Mouse (Mus musculus): Measurements from ENCODE around the gene Tmub2. TPM values are rescaled to one million over a fixed set of nuclear protein-coding genes. Genes with fewer than 3 reads are reported as not detected.

Gene Tmub2
- polyA plus RNA-seq, 1 experiment from 2014 or later = 44.3 TPM

DNA sequence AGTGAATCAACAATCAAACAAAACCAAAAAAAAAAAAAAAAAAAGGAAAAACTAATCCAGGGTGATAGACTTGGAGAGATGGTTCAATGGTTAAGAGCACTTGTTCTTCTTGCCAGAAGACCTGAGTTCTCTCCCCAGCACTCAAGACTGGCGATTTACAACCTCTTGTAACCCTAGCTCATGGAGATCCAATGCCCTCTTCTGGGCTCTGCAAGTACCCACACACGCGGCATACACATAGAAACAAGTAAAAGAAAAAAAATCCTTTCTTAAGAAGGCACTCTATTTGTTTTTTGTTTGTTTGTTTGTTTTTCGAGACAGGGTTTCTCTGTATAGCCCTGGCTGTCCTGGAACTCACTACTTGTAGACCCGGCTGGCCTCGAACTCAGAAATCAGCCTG is 809 bp upstream of the Tmub2 start:
- no peaks in the 10 kb centered on the region for H3K27me3 ChIP-seq (replicated peaks)
- 0 out of 2 replicates have a peak overlapping the region, but pooled peaks have one; percentile 79 for H3K4me3 ChIP-seq (replicated peaks)
- H3K36me3 ChIP-seq = peaks cover 16% of the 10 kb centered on the region
- H3K9me3 ChIP-seq = no peaks in the 10 kb centered on the region
- H3K9ac ChIP-seq = no peak overlapping the region; the same call in 1 of the 2 replicates
- H3K27ac ChIP-seq = peak overlapping the region; percentile 22; the same call in 1 of the 2 replicates
- 83% methylated on average over 6 of the region's 6 CpGs for WGBS
- ATAC-seq = peak; percentile 24; the same call in 1 of the 2 replicates
- H3K4me1 ChIP-seq (replicated peaks) = peaks cover 6% of the 10 kb centered on the region; the same call in 1 of the 2 replicates
- H3K4me2 ChIP-seq (replicated peaks) = peak overlapping the region; percentile 78

DNA sequence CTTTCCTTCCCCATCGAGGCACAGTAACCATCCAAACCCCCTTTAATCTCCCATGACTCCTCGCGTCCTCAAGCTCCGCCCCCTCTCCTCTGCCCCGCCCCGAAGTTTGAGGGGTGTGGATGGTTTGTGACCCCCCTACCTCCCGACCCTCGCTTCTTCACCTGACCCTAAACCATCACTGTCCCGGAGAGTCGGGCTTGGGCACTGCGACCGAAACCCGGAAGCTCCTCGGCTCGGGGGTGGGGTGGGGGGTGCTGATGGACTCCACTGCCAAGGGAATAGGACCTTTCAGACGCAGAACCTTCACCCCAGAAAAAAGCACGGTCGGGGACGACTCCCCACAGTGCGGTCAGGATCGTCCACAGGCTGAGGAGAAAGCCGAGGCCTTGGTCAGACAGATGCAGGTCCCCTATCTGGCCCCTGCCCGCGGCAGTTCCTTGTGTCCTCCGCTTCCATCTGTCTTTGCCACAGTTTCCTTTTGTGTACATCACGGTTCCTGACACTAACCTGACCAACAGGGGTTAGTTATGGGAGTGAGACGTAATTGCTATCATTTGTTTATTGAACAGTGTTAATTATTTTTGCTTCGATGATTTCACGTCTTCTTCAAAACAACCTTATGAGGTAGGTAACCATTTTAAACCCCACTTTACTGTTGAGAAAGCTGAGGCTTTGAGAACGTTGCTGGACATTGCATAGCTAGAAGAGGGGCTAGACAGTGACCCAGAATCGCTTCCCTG is 534 bp downstream of the Tmub2 start:
- peak; percentile 76 for ATAC-seq
- no peaks in the 10 kb centered on the region for H3K9me3 ChIP-seq
- peak overlapping the region; percentile 83 for H3K9ac ChIP-seq
- peak overlapping the region; percentile 78 for H3K4me2 ChIP-seq (replicated peaks)
- H3K4me1 ChIP-seq (replicated peaks) = peaks cover 6% of the 10 kb centered on the region; the same call in 1 of the 2 replicates
- H3K36me3 ChIP-seq = peaks cover 20% of the 10 kb centered on the region
- peak overlapping the region; percentile 75 for H3K27ac ChIP-seq
- H3K27me3 ChIP-seq (replicated peaks) = no peaks in the 10 kb centered on the region
- 2% methylated on average over 31 of the region's 31 CpGs for WGBS
- H3K4me3 ChIP-seq (replicated peaks) = peak overlapping the region; percentile 79

DNA sequence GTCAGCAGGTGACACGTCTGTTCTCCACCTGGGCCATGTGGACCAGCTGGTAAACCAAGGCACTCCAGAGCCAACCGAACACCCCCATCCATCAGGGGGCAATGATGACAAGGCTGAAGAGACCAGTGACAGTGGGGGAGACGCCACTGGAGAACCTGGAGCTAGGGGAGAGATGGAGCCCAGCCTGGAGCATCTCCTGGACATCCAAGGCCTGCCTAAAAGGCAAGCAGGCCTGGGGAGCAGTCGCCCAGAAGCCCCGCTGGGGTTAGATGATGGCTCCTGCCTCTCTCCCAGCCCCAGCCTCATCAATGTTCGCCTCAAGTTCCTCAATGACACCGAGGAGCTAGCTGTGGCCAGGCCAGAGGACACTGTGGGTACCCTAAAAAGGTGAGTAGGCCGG is 2.8 kb downstream of the Tmub2 start:
- Histone ChIP-seq H3K9ac (no peak overlapping the region), H3K4me1 (replicated peaks) (peaks cover 6% of the 10 kb centered on the region; the same call in 1 of the 2 replicates), H3K27ac (no peak overlapping the region), H3K36me3 (peaks cover 35% of the 10 kb centered on the region), H3K4me2 (replicated peaks) (no peak overlapping the region), H3K9me3 (no peaks in the 10 kb centered on the region), H3K4me3 (replicated peaks) (no peak overlapping the region), H3K27me3 (replicated peaks) (no peaks in the 10 kb centered on the region)
- WGBS = 91% methylated on average over 8 of the region's 8 CpGs
- ATAC-seq = no peak

DNA sequence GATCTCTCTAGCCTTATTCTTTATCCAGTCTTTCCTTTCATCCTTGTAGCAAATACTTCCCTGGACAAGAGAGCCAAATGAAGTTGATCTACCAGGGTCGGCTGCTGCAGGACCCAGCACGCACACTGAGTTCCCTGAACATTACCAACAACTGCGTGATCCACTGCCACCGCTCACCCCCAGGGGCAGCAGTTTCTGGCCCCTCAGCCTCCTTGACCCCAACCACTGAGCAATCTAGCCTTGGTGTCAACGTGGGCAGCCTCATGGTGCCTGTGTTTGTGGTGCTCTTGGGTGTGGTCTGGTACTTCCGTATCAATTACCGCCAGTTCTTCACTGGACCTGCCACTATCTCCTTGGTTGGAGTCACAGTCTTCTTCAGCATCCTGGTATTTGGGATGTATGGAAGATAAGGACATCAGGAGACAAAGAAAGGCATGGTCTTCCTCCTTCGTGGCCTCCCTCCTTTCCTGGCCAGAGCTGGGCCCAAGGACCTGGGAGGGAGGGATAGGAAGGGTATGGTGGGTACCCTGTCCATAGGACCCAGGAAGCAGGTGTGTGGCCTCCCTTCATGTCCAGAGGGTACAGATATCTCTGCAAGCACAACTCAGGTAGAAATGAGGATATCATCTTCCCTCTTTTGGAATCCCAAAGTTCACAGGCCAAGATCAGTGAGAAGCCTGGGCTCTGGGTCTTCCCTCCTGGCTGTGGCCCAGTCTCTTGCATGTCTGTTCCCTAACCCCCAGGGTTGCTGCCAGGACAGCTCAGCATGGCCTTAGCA is 3.5 kb downstream of the Tmub2 start:
- Histone ChIP-seq H3K9me3 (no peaks in the 10 kb centered on the region), H3K9ac (no peak overlapping the region), H3K27me3 (replicated peaks) (no peaks in the 10 kb centered on the region), H3K4me1 (replicated peaks) (peaks cover 6% of the 10 kb centered on the region; the same call in 1 of the 2 replicates), H3K4me2 (replicated peaks) (no peak overlapping the region), H3K27ac (no peak overlapping the region), H3K36me3 (peaks cover 38% of the 10 kb centered on the region), H3K4me3 (replicated peaks) (no peak overlapping the region)
- WGBS = 87% methylated on average over 8 of the region's 8 CpGs
- no peak for ATAC-seq

DNA sequence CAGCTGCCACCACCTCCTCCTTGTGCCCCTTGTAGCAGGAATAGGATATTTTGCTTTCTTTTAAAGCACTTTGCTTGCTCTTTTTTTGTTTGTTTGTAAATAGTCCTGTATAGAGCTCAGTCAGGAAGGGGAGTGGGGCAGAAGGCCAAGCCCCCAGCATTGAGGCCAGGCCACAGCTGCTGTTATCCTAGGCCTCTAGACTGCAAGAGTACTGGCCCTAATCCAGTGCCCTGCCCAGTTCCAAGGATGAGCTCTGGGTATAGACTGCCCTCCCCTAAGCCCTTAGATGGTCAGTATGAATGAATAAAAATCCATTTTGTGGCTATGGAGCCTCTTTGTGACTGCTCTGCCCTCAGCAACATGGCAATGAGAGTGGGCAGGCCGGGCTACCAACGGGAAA is 4.2 kb downstream of the Tmub2 start:
- ATAC-seq = no peak
- H3K27ac ChIP-seq = no peak overlapping the region
- H3K36me3 ChIP-seq = peaks cover 38% of the 10 kb centered on the region

DNA sequence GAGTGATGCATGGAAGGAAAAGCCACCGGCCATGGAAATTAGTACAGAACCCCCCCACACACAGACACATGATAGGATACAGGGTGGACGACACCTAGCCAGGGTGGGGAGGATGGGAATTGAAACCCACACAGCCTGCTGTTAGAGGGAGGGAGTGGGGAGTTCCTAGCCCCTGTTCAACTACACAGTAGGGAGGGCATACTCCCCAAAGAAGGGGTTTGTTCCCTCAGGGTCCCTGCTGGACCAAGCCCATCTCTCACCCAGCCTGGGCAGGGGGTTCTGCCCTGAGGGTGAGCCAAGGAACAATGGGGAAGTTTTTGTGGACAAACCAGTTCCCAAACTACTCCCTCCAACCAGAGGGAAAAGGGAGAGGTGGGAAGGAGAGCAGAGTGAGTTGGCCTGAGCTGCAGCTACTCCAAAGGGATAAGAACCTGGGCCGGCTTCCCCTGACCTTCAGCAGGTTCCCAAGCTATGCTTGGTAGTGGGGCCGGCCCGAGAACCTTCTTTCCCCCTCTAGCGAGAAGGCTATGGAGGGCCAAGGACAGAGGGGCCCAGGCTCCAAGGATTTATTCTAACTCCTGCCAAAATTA is 4.9 kb downstream of the Tmub2 start:
- peaks cover 14% of the 10 kb centered on the region for H3K4me1 ChIP-seq (replicated peaks)
- no peaks in the 10 kb centered on the region for H3K27me3 ChIP-seq (replicated peaks)
- H3K9ac ChIP-seq = no peak overlapping the region
- no peak overlapping the region for H3K4me2 ChIP-seq (replicated peaks)
- 51% methylated on average over 6 of the region's 6 CpGs for WGBS
- no peaks in the 10 kb centered on the region for H3K9me3 ChIP-seq
- ATAC-seq = no peak
- H3K36me3 ChIP-seq = peaks cover 38% of the 10 kb centered on the region
- no peak overlapping the region for H3K4me3 ChIP-seq (replicated peaks)
- H3K27ac ChIP-seq = no peak overlapping the region

More for the DNA sequence above, 4.2 kb downstream of the Tmub2 start:
- Histone ChIP-seq H3K4me2 (replicated peaks) (no peak overlapping the region), H3K27me3 (replicated peaks) (no peaks in the 10 kb centered on the region), H3K4me1 (replicated peaks) (peaks cover 7% of the 10 kb centered on the region), H3K9me3 (no peaks in the 10 kb centered on the region), H3K4me3 (replicated peaks) (no peak overlapping the region), H3K9ac (no peak overlapping the region)
- WGBS = 72% methylated on average over 2 of the region's 2 CpGs

DNA sequence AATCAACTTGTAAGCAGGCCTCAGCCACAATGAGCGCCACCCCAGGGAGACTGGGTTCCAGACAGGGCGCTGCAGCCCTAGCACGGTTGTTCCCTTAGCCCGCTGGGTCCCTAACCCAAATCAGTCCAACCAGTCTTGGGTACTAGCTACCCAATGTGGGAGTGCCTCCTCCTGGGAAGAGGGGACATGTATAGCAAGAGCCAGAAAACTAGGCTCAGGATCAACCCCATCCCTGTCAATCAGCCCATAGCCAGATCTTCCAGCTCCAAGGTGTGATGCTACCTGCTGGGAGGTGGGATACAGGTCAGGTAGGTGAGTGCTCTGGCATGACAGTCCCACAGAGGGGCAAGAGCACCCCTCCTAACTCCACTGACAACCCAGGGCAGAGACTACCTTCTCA is 5.4 kb downstream of the Tmub2 start:
- peaks cover 38% of the 10 kb centered on the region for H3K36me3 ChIP-seq

DNA sequence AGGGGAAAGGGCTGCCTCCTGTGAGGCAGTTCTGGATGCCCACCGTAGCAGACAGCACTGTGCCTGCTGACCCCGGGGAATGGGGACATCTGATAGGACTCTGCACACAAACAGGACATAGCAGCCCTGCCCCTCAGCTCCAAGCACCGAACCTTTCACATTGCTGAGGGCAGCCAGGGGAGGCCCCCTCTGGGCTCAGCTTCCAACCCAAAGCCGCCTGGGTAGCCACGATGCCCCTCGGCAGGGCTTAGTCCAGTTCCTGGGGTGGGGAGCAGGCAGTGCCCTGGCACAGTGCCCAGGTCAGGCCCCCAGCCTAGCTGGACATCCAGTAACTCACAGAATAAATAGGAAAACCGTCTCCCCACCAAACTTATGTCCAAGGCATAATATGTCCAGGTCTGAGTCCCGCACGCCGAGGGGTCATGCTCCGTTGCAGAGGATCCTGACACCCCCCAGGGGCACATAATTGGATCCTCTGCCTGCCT is 6.4 kb downstream of the Tmub2 start:
- no peak for ATAC-seq
- 87% methylated on average over 11 of the region's 11 CpGs for whole genome bisulfite sequencing

More for the DNA sequence above, 5.4 kb downstream of the Tmub2 start:
- Histone ChIP-seq H3K27me3 (replicated peaks) (no peaks in the 10 kb centered on the region), H3K4me3 (replicated peaks) (no peak overlapping the region), H3K27ac (no peak overlapping the region), H3K9me3 (no peaks in the 10 kb centered on the region), H3K9ac (no peak overlapping the region), H3K4me1 (replicated peaks) (peaks cover 20% of the 10 kb centered on the region), H3K4me2 (replicated peaks) (no peak overlapping the region)
- 83% methylated on average over 4 of the region's 4 CpGs for WGBS
- no peak for ATAC-seq

DNA sequence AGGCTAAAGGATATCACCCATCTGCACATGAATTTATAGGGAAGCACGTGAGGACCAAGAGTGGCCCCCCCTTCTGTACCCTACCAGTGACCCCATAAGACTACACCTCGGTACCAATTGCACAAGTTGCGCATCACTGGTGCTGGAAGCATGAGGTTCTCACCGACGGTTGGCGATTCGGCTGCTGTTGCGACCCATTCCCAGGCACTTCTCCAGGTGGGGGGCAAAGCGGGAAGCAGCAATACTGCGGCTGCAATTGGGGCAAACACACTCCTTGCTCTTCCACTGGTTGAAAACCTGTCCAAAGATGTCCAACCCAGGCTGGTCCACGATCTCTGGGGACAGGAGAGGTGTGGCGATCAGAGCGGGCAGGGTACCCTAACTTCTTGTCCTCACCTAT is 9.2 kb downstream of the Tmub2 start:
- 90% methylated on average over 13 of the region's 13 CpGs for WGBS
- H3K4me1 ChIP-seq (replicated peaks) = peaks cover 16% of the 10 kb centered on the region; the same call in 1 of the 2 replicates
- no peak overlapping the region for H3K27ac ChIP-seq
- no peak overlapping the region for H3K9ac ChIP-seq
- H3K27me3 ChIP-seq (replicated peaks) = no peaks in the 10 kb centered on the region
- ATAC-seq = no peak
- peaks cover 22% of the 10 kb centered on the region for H3K36me3 ChIP-seq
- H3K4me2 ChIP-seq (replicated peaks) = no peak overlapping the region
- H3K9me3 ChIP-seq = no peaks in the 10 kb centered on the region
- no peak overlapping the region for H3K4me3 ChIP-seq (replicated peaks)

More for the DNA sequence above, 6.4 kb downstream of the Tmub2 start:
- Histone ChIP-seq H3K4me2 (replicated peaks) (no peak overlapping the region), H3K4me1 (replicated peaks) (peaks cover 16% of the 10 kb centered on the region), H3K9me3 (no peaks in the 10 kb centered on the region), H3K9ac (no peak overlapping the region), H3K27ac (no peak overlapping the region), H3K36me3 (peaks cover 38% of the 10 kb centered on the region), H3K27me3 (replicated peaks) (no peaks in the 10 kb centered on the region), H3K4me3 (replicated peaks) (no peak overlapping the region)

DNA sequence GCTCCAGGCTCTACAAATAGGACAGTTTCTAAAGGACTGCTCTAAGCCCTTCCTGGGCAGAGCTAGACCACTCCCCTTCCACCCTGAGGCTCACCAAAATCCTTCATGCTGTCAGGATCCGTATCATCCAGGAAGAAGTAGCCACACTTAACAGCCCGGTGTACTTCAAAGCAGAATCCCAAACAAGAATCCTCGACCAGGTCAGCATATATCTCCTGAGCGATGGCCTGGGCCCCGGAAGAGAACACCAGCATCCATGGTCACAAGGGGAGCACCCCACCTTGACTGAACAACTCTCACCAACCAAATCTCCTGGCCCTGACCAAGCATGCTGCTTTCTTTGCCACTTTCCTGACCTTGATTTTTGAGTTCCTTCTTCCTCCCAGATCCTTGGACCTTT is 9.7 kb downstream of the Tmub2 start:
- Histone ChIP-seq H3K4me2 (replicated peaks) (peak overlapping the region; percentile 93; the same call in 1 of the 2 replicates), H3K9ac (peak overlapping the region; percentile 87; the same call in 1 of the 2 replicates), H3K9me3 (no peaks in the 10 kb centered on the region), H3K4me3 (replicated peaks) (no peak overlapping the region; the same call in 1 of the 2 replicates), H3K36me3 (peaks cover 21% of the 10 kb centered on the region), H3K27me3 (replicated peaks) (no peaks in the 10 kb centered on the region), H3K27ac (no peak overlapping the region), H3K4me1 (replicated peaks) (peaks cover 16% of the 10 kb centered on the region; the same call in 1 of the 2 replicates)
- 62% methylated on average over 5 of the region's 5 CpGs for WGBS
- no peak for ATAC-seq

DNA sequence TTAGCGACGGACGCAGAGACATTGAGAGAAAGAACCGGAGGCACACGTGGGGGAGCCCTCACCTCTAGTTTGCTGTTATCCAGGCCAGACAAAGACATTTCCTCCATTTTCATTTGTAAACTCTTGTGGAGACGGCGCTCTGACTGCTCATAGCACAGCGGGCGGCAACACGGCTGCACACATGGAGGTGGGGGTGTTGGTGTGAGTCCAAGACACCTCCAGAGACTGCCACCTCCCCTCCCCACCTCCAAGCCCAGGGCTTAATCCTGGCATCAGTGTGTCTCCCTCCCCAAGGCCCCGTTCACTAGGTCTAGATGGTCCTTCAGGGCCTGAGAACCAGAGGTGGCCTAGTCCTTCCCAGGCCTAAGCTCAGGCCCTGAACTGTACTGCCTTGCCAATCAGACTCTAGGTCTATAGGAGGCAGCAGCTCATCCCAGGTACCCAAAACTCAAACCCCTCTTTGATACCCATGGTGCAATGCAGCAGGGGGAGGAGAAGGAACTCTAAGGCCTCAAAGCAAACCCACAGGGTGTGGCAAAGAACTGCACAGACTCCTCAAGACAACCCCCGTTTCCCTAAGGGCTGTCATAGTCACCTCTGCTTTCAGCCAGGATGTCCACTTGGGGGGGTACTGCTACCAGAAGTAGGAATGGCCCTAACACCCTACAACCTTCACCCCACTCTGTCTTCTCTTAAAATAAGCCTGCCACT is 10.3 kb downstream of the Tmub2 start:
- ATAC-seq = no peak
- H3K27ac ChIP-seq = peak overlapping the region; percentile 100
- H3K36me3 ChIP-seq = peaks cover 20% of the 10 kb centered on the region
- H3K9me3 ChIP-seq = no peaks in the 10 kb centered on the region
- H3K27me3 ChIP-seq (replicated peaks) = no peaks in the 10 kb centered on the region
- 65% methylated on average over 12 of the region's 12 CpGs for WGBS
- peaks cover 16% of the 10 kb centered on the region; the same call in 1 of the 2 replicates for H3K4me1 ChIP-seq (replicated peaks)
- peak overlapping the region; percentile 87 for H3K9ac ChIP-seq
- peak overlapping the region; percentile 78 for H3K4me3 ChIP-seq (replicated peaks)
- peak overlapping the region; percentile 93 for H3K4me2 ChIP-seq (replicated peaks)

Measured in intestine, embryonic 15.5 days (tissue).